In genomic region chr11:109675771-109676170, GRCm38 (mm10) we compare ENCODE assay signal across 17 mouse cellular contexts. TPM values are rescaled to one million over a fixed set of nuclear protein-coding genes. Genes with fewer than 3 reads are reported as not detected.
DNase-seq lines count a peak whose midpoint lies in the region; TF ChIP-seq lines count a peak whose summit lies in the region.
"Had no signal": no experiment of that assay in that cellular context is flagged by ENCODE, and none has a peak within 500 bp of the region (broad histone marks: within the 10 kb centered on the region; RNA-seq: fewer than 3 reads in every experiment).

No protein-coding gene starts in this region.

- H3K4me1 ChIP-seq in testis, adult 2 months (ENCODE audit: control insufficient read depth, insufficient read depth, low read length) = peaks cover 11% of the 10 kb centered on the region

- H3K27ac ChIP-seq in testis, adult 2 months (ENCODE audit: control insufficient read depth, insufficient read depth, low read depth, low read length) = no peak overlapping the region; the same call in 1 of the 2 replicates

- peak overlapping the region; percentile 49 for H3K4me3 ChIP-seq in testis, adult 2 months (ENCODE audit: control insufficient read depth, low read depth, low read length)

- no peak for TF ChIP-seq CTCF in testis, adult 2 months (IDR thresholded peaks at IDR 0.05; ENCODE audit: control insufficient read depth, insufficient read depth, insufficient replicate concordance, low read depth, low read length)

- DNase-seq in heart, adult 11 months = peak; percentile 91
- DNase-seq in heart, adult 9 months (ENCODE audit: low spot score in 2 of 2) = no peak
- DNase-seq in testis, postnatal 14 days (ENCODE audit: low spot score) = no peak
- DNase-seq: adrenal gland, adult 2 months; adrenal gland, adult 8-10 months; adrenal gland, postnatal 10 days; adrenal gland, postnatal 14 days; adrenal gland, postnatal 25 days; adrenal gland, postnatal 36 days; B cell, adult 2 months; cerebellum, adult 11 months; cerebellum, adult 11-12 months; cerebellum, adult 18-20 months had no signal

- no peaks in the 10 kb centered on the region for H3K27me3 ChIP-seq in testis, adult 2 months (ENCODE audit: control insufficient read depth, insufficient read depth, low read length)
- H3K27me3 ChIP-seq: CH12.LX, Patski had no signal

- no peaks in the 10 kb centered on the region for H3K36me3 ChIP-seq in testis, adult 2 months (ENCODE audit: control insufficient read depth, insufficient read depth, low read length)

- no peak for TF ChIP-seq POLR2A in testis, adult 2 months (IDR thresholded peaks at IDR 0.05; ENCODE audit: control insufficient read depth, low read depth, low read length)

RNA-seq across cellular contexts. Expression of gene Prkar1a, which starts 26.6 kb away (rescaled TPM):
- 68.7 and 74.1 TPM in 2 replicates for polyA plus RNA-seq in testis, adult 2 months (2012; rRNA removed)

RNA-seq across cellular contexts. Expression of gene Fam20a, which starts 46.3 kb away (rescaled TPM):
- polyA plus RNA-seq in testis, adult 2 months (2012; rRNA removed) = 98.0 and 99.4 TPM in 2 replicates
- polyA plus RNA-seq: G1E had no signal
